Mouse (Mus musculus): ENCODE data around the gene Gal3st2b. TPM values are rescaled to one million over a fixed set of nuclear protein-coding genes. Genes with fewer than 3 reads are reported as not detected.
"Not testable (repeated sequence)": the region's sequence is repeated elsewhere in the genome, so short reads cannot be mapped to it uniquely, and the experiment has no call there.

The Gal3st2b gene
- polyA plus RNA-seq, 1 experiment from 2014 or later = not detected

DNA sequence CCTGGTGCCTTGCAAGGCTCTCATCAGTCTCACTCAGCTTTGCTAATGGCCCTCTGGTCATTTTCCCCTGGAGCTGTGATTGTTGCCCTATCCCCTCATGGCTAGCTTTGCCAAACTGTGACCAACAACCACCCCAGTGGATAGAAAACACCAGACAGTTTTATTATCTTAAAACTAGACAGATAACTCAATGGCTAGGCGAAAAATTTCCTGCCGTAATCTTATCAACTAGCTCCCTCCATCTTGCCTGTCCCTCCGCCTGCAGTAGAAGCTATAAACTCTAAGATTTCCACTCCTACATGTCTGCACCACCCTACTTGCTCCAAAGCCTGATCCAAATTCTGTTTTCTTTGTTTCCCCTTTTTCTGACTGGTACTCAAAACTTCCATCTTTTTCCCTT lies 68.1 kb downstream of the Gal3st2b start:
- 88% methylated on average over 3 of the region's 3 CpGs for WGBS
- Histone ChIP-seq H3K9ac (no peak overlapping the region), H3K4me3 (no peak overlapping the region), H3K36me3 (no peaks in the 10 kb centered on the region), H3K27me3 (no peaks in the 10 kb centered on the region), H3K4me2 (no peak overlapping the region), H3K9me3 (no peaks in the 10 kb centered on the region), H3K4me1 (no peaks in the 10 kb centered on the region), H3K27ac (no peak overlapping the region)
- ATAC-seq (ENCODE audit: insufficient number of reproducible peaks, insufficient read depth, low FRiP score, low TSS enrichment, low read depth) = no peak

DNA sequence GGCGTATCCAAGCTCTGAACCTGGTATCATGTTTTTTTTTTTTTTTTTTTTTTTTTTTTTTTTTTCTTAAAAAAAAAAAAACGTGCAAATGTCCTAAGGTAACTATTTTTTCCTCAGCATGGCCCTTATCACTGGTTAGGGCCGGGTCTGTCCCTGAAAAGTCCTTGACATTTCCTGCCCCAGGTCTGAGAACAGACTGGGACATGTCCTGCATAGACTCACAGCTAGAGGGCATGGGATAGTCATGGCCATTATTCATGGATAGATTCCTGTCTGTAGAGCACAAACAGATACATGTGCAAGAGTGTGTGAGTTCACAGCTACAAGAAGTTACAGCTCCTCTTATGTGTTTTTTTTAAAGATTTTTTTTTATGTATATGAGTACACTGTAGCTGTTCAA lies 70.7 kb downstream of the Gal3st2b start:
- no peak overlapping the region for H3K4me2 ChIP-seq
- H3K4me1 ChIP-seq = no peaks in the 10 kb centered on the region
- no peaks in the 10 kb centered on the region for H3K27me3 ChIP-seq
- WGBS = 57% methylated on average over 3 of the region's 3 CpGs
- no peaks in the 10 kb centered on the region for H3K36me3 ChIP-seq
- ATAC-seq (ENCODE audit: insufficient number of reproducible peaks, insufficient read depth, low FRiP score, low TSS enrichment, low read depth) = no peak
- H3K27ac ChIP-seq = no peak overlapping the region
- no peaks in the 10 kb centered on the region for H3K9me3 ChIP-seq
- no peak overlapping the region for H3K4me3 ChIP-seq
- no peak overlapping the region for H3K9ac ChIP-seq

DNA sequence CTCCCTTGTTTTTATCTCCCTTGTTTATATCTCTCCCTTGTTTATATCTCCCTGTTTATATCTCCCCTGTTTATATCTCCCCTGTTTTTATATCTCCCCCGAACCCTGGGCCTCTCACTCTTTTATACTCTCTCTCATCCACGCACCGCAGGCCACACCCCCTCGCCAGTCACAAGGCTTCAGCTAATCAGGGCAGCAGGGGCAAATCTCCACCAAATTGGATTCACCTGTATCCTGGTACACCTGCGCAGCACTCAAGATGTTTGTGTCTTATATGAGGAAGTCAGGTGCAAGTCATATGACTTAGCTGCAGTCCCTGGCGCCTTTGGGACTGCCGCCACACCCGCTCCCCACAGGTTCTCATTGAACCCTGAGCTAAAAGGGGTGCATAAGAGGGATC lies 72.1 kb downstream of the Gal3st2b start, which contains the start of gene Gal3st2c:
Gene Gal3st2c, plus strand, starts transcription at position 301 of the 400 bp plus-strand sequence.
- not testable (repeated sequence) for H3K4me1 ChIP-seq; H3K27ac ChIP-seq; H3K9ac ChIP-seq; H3K9me3 ChIP-seq; H3K4me2 ChIP-seq; H3K27me3 ChIP-seq; H3K36me3 ChIP-seq; H3K4me3 ChIP-seq; ATAC-seq (ENCODE audit: insufficient number of reproducible peaks, insufficient read depth, low FRiP score, low TSS enrichment, low read depth)
- WGBS = 84% methylated on average over 7 of the region's 8 CpGs

DNA sequence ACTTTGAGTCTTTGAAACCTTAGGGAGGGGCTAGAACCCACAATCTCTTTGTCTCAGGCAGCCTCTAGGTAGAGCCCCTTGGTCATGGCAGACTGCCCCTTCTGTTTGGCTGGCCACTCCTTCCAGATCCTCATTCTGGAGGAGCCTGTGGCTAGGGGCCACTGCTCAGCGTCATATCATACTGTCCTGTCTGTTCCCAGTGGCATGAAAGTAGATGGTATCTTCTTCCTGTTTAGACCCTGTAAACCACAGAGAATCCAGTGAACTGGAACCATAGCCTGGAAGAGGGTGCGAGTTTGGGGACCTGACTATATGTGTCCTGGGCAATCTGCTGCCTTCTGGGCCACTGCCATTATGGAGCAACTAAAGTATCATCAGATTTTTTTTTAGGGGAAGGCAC lies 73.0 kb downstream of the Gal3st2b start:
- H3K27ac ChIP-seq; H3K4me3 ChIP-seq; H3K9ac ChIP-seq; H3K27me3 ChIP-seq; H3K36me3 ChIP-seq; ATAC-seq (ENCODE audit: insufficient number of reproducible peaks, insufficient read depth, low FRiP score, low TSS enrichment, low read depth); H3K4me1 ChIP-seq; H3K4me2 ChIP-seq; H3K9me3 ChIP-seq: not testable (repeated sequence)
- WGBS = 76% methylated on average over 2 of the region's 2 CpGs

DNA sequence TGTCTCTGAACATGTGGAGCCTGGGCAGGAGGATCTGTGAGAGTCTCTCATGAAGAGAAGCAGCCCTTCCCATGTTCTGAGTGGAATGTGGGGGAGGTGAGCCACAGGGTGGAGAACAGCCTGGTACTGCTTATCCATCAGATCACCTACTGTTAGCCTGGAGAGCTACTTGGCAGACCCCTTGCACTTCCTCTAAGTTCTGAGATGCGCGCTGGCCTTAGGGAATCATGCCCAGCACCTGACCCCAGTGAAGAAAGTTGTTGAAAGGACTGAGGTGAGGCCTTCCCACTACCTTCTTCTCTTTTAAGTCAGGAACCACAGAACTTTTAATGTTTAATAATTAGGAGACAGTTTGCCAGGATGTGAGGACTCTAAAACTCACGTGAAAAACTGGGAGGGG lies 73.4 kb downstream of the Gal3st2b start:
- H3K9me3 ChIP-seq; ATAC-seq (ENCODE audit: insufficient number of reproducible peaks, insufficient read depth, low FRiP score, low TSS enrichment, low read depth): not testable (repeated sequence)
- 84% methylated on average over 3 of the region's 3 CpGs for WGBS

More for the DNA sequence above, 73.4 kb downstream of the Gal3st2b start:
- H3K27me3 ChIP-seq, H3K4me1 ChIP-seq, H3K27ac ChIP-seq, H3K4me2 ChIP-seq, H3K9ac ChIP-seq, H3K4me3 ChIP-seq, H3K36me3 ChIP-seq: not testable (repeated sequence)

Other genes with a start within 250 kb of the Gal3st2b start
- 43.3 and 48.2 TPM in 2 replicates for gene Bok, start 232.7 kb upstream of the Gal3st2b start, polyA plus RNA-seq (2015; fragmentation: Nextera tagmentation; extraction: Ambion mirVana)
- 90.4 and 92.3 TPM in 2 replicates for gene Atg4b, start 166.8 kb upstream of the Gal3st2b start, polyA plus RNA-seq (2015; fragmentation: Nextera tagmentation; extraction: Ambion mirVana)
- gene Thap4, start 163.4 kb upstream of the Gal3st2b start, polyA plus RNA-seq (2015; fragmentation: Nextera tagmentation; extraction: Ambion mirVana) = 58.4 and 58.9 TPM in 2 replicates
- 267 and 281 TPM in 2 replicates for gene Dtymk, start 116.4 kb upstream of the Gal3st2b start, polyA plus RNA-seq (2015; fragmentation: Nextera tagmentation; extraction: Ambion mirVana)
- gene Ing5, start 114.3 kb upstream of the Gal3st2b start, polyA plus RNA-seq (2015; fragmentation: Nextera tagmentation; extraction: Ambion mirVana) = 16.1 and 16.5 TPM in 2 replicates
- 18.1 and 19.4 TPM in 2 replicates for gene D2hgdh, start 93.4 kb upstream of the Gal3st2b start, polyA plus RNA-seq (2015; fragmentation: Nextera tagmentation; extraction: Ambion mirVana)
- gene Gal3st2, start 57.0 kb upstream of the Gal3st2b start, polyA plus RNA-seq (2015; fragmentation: Nextera tagmentation; extraction: Ambion mirVana) = 0.30 TPM in 1 of 2 replicates, not detected in the other
- gene Gal3st2c, start 72.2 kb downstream of the Gal3st2b start, polyA plus RNA-seq (2015; fragmentation: Nextera tagmentation; extraction: Ambion mirVana) = not detected in 2 replicates
- not detected in 2 replicates for gene Neu4, start 102.1 kb downstream of the Gal3st2b start, polyA plus RNA-seq (2015; fragmentation: Nextera tagmentation; extraction: Ambion mirVana)
- not detected in 2 replicates for gene Pdcd1, start 134.2 kb downstream of the Gal3st2b start, polyA plus RNA-seq (2015; fragmentation: Nextera tagmentation; extraction: Ambion mirVana)